Mouse (Mus musculus) hindbrain, embryonic 11.5 days (tissue): ENCODE data around the gene Maff. TPM values are rescaled to one million over a fixed set of nuclear protein-coding genes. Genes with fewer than 3 reads are reported as not detected.

Experiments
- ATAC-seq: fragments of 200-750 bp; cut with Nextera tagmentation; 2 replicates; pipeline ENCODE4 v1.8.0; 2017; ENCODE audit warnings: mild to moderate bottlenecking, moderate TSS enrichment, moderate library complexity; ENCODE audit not compliant: low FRiP score
- DNase-seq: peaks from one replicate; pipeline ENCODE4 v3.0.0-alpha.2; 2015; ENCODE audit warnings: low spot score
- H3K27ac ChIP-seq: fragments of 300-500 bp; sonication (generic); 2 replicates; pipeline ENCODE4 v1.5.1; 2014; ENCODE audit warnings: mild to moderate bottlenecking, low read depth, low read length
- H3K27me3 ChIP-seq: fragments of 300-500 bp; sonication (generic); 2 replicates; pipeline ENCODE4 v1.6.1; 2014; ENCODE audit warnings: mild to moderate bottlenecking, low read length, moderate library complexity, mixed read lengths; ENCODE audit not compliant: control insufficient read depth, insufficient read depth
- H3K36me3 ChIP-seq: fragments of 300-500 bp; sonication (generic); 2 replicates; pipeline ENCODE4 v1.6.1; 2014; ENCODE audit warnings: mild to moderate bottlenecking, low read length, moderate library complexity, mixed read lengths; ENCODE audit not compliant: control insufficient read depth, insufficient read depth
- H3K4me1 ChIP-seq: fragments of 300-500 bp; sonication (generic); replicated peaks from 2 replicates; pipeline ENCODE4 v1.6.1; 2014; ENCODE audit warnings: low read length, mixed read lengths; ENCODE audit not compliant: control insufficient read depth, insufficient read depth
- H3K4me2 ChIP-seq: fragments of 300-500 bp; sonication (generic); replicated peaks from 2 replicates; pipeline ENCODE4 v1.6.1; 2014; ENCODE audit warnings: mild to moderate bottlenecking, low read depth, low read length
- H3K4me3 ChIP-seq: fragments of 300-500 bp; sonication (generic); 2 replicates; pipeline ENCODE4 v1.5.1; 2014; ENCODE audit warnings: low read depth, low read length
- H3K9ac ChIP-seq: fragments of 300-500 bp; sonication (generic); 2 replicates; pipeline ENCODE4 v1.6.1; 2014; ENCODE audit warnings: low read depth, low read length
- H3K9me3 ChIP-seq: fragments of 300-500 bp; sonication (generic); 2 replicates; pipeline ENCODE4 v1.6.1; 2016; ENCODE audit warnings: low read length; ENCODE audit not compliant: control insufficient read depth
- WGBS: fragments of 180-500 bp; shearing (Covaris S2); extraction: QIAGEN DNeasy Blood & Tissue Kit; methylation state at CpG from one replicate; pipeline ENCODE4 v1.1.7; 2014; 5-methylcytosine and 5-hydroxymethylcytosine counted together
- polyA plus RNA-seq: library from polyadenylated mRNA; unstranded; fragments of >200 nt; fragmentation: Nextera tagmentation; extraction: Ambion mirVana; gene quantifications from 2 replicates; pipeline ENCODE4 v1.2.1, GENCODE M21; 2014

Gene Maff
- 1.6 and 1.8 TPM in 2 replicates for polyA plus RNA-seq

GRCm38 (mm10) chr15:79346051-79346793 is at the start of gene Maff:
Gene Maff, plus strand, starts transcription at chr15:79346621.
- H3K9ac ChIP-seq = peak within 1 kb of the TSS; percentile 60
- peak within 1 kb of the TSS; percentile 64 for H3K4me3 ChIP-seq
- H3K9me3 ChIP-seq = no peaks in the 10 kb centered on the region
- peak within 1 kb of the TSS; percentile 98 for H3K4me2 ChIP-seq
- H3K27me3 ChIP-seq = peaks cover 4% of the 10 kb centered on the region; the same call in 1 of the 2 replicates
- WGBS = 50% methylated on average over 8 of the region's 8 CpGs
- DNase-seq (no peak), ATAC-seq (no peak)
- no peaks in the 10 kb centered on the region for H3K4me1 ChIP-seq
- no peaks in the 10 kb centered on the region for H3K36me3 ChIP-seq
- peak within 1 kb of the TSS; percentile 43; the same call in 1 of the 2 replicates for H3K27ac ChIP-seq

- H3K9ac ChIP-seq = no peak overlapping the region
- H3K4me3 ChIP-seq = no peak overlapping the region
- DNase-seq (no peak), ATAC-seq (no peak)
- no peaks in the 10 kb centered on the region for H3K36me3 ChIP-seq
- no peaks in the 10 kb centered on the region for H3K4me1 ChIP-seq
- no peaks in the 10 kb centered on the region for H3K9me3 ChIP-seq
- no peaks in the 10 kb centered on the region for H3K27me3 ChIP-seq
- H3K4me2 ChIP-seq = no peak overlapping the region
- H3K27ac ChIP-seq = no peak overlapping the region
- 84% methylated on average over 6 of the region's 6 CpGs for WGBS
Measured at GRCm38 (mm10) chr15:79298553-79298952, 47.9 kb upstream of the Maff start.

- ATAC-seq (no peak), DNase-seq (no peak)
- H3K4me3 ChIP-seq = no peak overlapping the region
- H3K9ac ChIP-seq = no peak overlapping the region
- no peaks in the 10 kb centered on the region for H3K27me3 ChIP-seq
- H3K4me1 ChIP-seq = no peaks in the 10 kb centered on the region
- H3K9me3 ChIP-seq = no peaks in the 10 kb centered on the region
- 74% methylated on average over 2 of the region's 2 CpGs for WGBS
- no peaks in the 10 kb centered on the region for H3K36me3 ChIP-seq
- H3K27ac ChIP-seq = no peak overlapping the region
- no peak overlapping the region for H3K4me2 ChIP-seq
Measured at GRCm38 (mm10) chr15:79299563-79300155, 46.8 kb upstream of the Maff start.

- Histone ChIP-seq H3K36me3 (no peaks in the 10 kb centered on the region), H3K27ac (no peak overlapping the region), H3K4me2 (no peak overlapping the region), H3K27me3 (no peaks in the 10 kb centered on the region), H3K9me3 (no peaks in the 10 kb centered on the region), H3K4me1 (no peaks in the 10 kb centered on the region), H3K9ac (no peak overlapping the region), H3K4me3 (no peak overlapping the region)
- ATAC-seq (no peak), DNase-seq (no peak)
- 88% methylated on average over 8 of the region's 8 CpGs for WGBS
Measured at GRCm38 (mm10) chr15:79303725-79304124, 42.7 kb upstream of the Maff start.

GRCm38 (mm10) chr15:79304832-79305231 is 41.6 kb upstream of the Maff start:
- Histone ChIP-seq H3K9me3 (no peaks in the 10 kb centered on the region), H3K4me3 (no peak overlapping the region), H3K27ac (no peak overlapping the region), H3K9ac (no peak overlapping the region), H3K36me3 (no peaks in the 10 kb centered on the region), H3K4me2 (no peak overlapping the region), H3K4me1 (no peaks in the 10 kb centered on the region), H3K27me3 (no peaks in the 10 kb centered on the region)
- 65% methylated on average over 4 of the region's 5 CpGs for WGBS
- no peak for ATAC-seq
- DNase-seq = no peak

- Histone ChIP-seq H3K36me3 (no peaks in the 10 kb centered on the region), H3K4me2 (no peak overlapping the region), H3K27me3 (no peaks in the 10 kb centered on the region), H3K4me1 (no peaks in the 10 kb centered on the region), H3K9ac (no peak overlapping the region), H3K27ac (no peak overlapping the region), H3K4me3 (no peak overlapping the region), H3K9me3 (no peaks in the 10 kb centered on the region)
- ATAC-seq = no peak
- DNase-seq = no peak
- 75% methylated on average over 23 of the region's 23 CpGs for WGBS
Measured at GRCm38 (mm10) chr15:79306043-79306637, 40.3 kb upstream of the Maff start.

GRCm38 (mm10) chr15:79307861-79308260 is 38.6 kb upstream of the Maff start:
- no peak overlapping the region for H3K9ac ChIP-seq
- H3K4me2 ChIP-seq = no peak overlapping the region
- H3K27me3 ChIP-seq = no peaks in the 10 kb centered on the region
- no peaks in the 10 kb centered on the region for H3K9me3 ChIP-seq
- H3K4me3 ChIP-seq = no peak overlapping the region
- H3K4me1 ChIP-seq = no peaks in the 10 kb centered on the region
- ATAC-seq (no peak), DNase-seq (no peak)
- no peaks in the 10 kb centered on the region for H3K36me3 ChIP-seq
- WGBS = 68% methylated on average over 4 of the region's 4 CpGs
- no peak overlapping the region for H3K27ac ChIP-seq

- H3K4me2 ChIP-seq = no peak overlapping the region
- no peaks in the 10 kb centered on the region for H3K36me3 ChIP-seq
- WGBS = 81% methylated on average over 8 of the region's 8 CpGs
- DNase-seq (no peak), ATAC-seq (no peak)
- no peaks in the 10 kb centered on the region for H3K4me1 ChIP-seq
- H3K4me3 ChIP-seq = no peak overlapping the region
- H3K27ac ChIP-seq = no peak overlapping the region
- H3K9me3 ChIP-seq = no peaks in the 10 kb centered on the region
- H3K9ac ChIP-seq = no peak overlapping the region
- H3K27me3 ChIP-seq = no peaks in the 10 kb centered on the region
Measured at GRCm38 (mm10) chr15:79313848-79314369, 32.5 kb upstream of the Maff start.
